Mouse (Mus musculus) limb, embryonic 13.5 days (tissue): ENCODE measurements around the gene Gm11541. TPM values are rescaled to one million over a fixed set of nuclear protein-coding genes. Genes with fewer than 3 reads are reported as not detected.
"Not testable (repeated sequence)": the region's sequence is repeated elsewhere in the genome, so short reads cannot be mapped to it uniquely, and the experiment has no call there.

ENCODE experiments used
- ATAC-seq: fragments of 200-750 bp; cut with Nextera tagmentation; 2 replicates; pipeline ENCODE4 v1.8.0; 2017; ENCODE audit warnings: low read depth, moderate number of reproducible peaks, moderate TSS enrichment; ENCODE audit not compliant: low FRiP score
- H3K27ac ChIP-seq: fragments of 300-500 bp; sonication (generic); 2 replicates; pipeline ENCODE4 v1.5.1; 2015; ENCODE audit warnings: inconsistent platforms, mild to moderate bottlenecking, moderate library complexity
- H3K27me3 ChIP-seq: fragments of 300-500 bp; sonication (generic); 2 replicates; pipeline ENCODE4 v1.6.1; 2015; ENCODE audit warnings: mild to moderate bottlenecking, inconsistent platforms
- H3K36me3 ChIP-seq: fragments of 300-500 bp; sonication (generic); 2 replicates; pipeline ENCODE4 v1.6.1; 2015; ENCODE audit warnings: inconsistent platforms, mild to moderate bottlenecking, moderate library complexity
- H3K4me1 ChIP-seq: fragments of 300-500 bp; sonication (generic); 2 replicates; pipeline ENCODE4 v1.6.1; 2015; ENCODE audit warnings: inconsistent platforms
- H3K4me2 ChIP-seq: fragments of 300-500 bp; sonication (generic); replicated peaks from 2 replicates; pipeline ENCODE4 v1.6.1; 2015; ENCODE audit warnings: inconsistent platforms, mild to moderate bottlenecking, moderate library complexity
- H3K4me3 ChIP-seq: fragments of 300-500 bp; sonication (generic); 2 replicates; pipeline ENCODE4 v1.5.1; 2015; ENCODE audit warnings: moderate library complexity, mild to moderate bottlenecking, inconsistent platforms
- H3K9ac ChIP-seq: fragments of 300-500 bp; sonication (generic); 2 replicates; pipeline ENCODE4 v1.6.1; 2015; ENCODE audit warnings: mild to moderate bottlenecking, inconsistent platforms
- H3K9me3 ChIP-seq: fragments of 300-500 bp; sonication (generic); 2 replicates; pipeline ENCODE4 v1.6.1; 2016; ENCODE audit warnings: inconsistent platforms
- WGBS: fragments of 180-500 bp; shearing (Covaris S2); methylation state at CpG from one replicate; pipeline ENCODE4 v1.1.7; 2015; 5-methylcytosine and 5-hydroxymethylcytosine counted together
- polyA plus RNA-seq: library from polyadenylated mRNA; unstranded; fragments of >200 nt; fragmentation: Nextera tagmentation; extraction: Ambion mirVana; gene quantifications from 2 replicates; pipeline ENCODE4 v1.2.1, GENCODE M21; 2015

The Gm11541 gene
- polyA plus RNA-seq, 1 experiment from 2014 or later: 0.11 TPM

- peaks cover 20% of the 10 kb centered on the region for H3K4me1 ChIP-seq
- no peaks in the 10 kb centered on the region for H3K36me3 ChIP-seq
- WGBS: 29% methylated on average over 11 of the region's 11 CpGs
- H3K4me2 ChIP-seq: peak overlapping the region; percentile 23
- H3K4me3 ChIP-seq: no peak overlapping the region
- no peaks in the 10 kb centered on the region for H3K27me3 ChIP-seq
- ATAC-seq: no peak
- no peaks in the 10 kb centered on the region for H3K9me3 ChIP-seq
- no peak overlapping the region for H3K9ac ChIP-seq
- H3K27ac ChIP-seq: no peak overlapping the region
Measured at GRCm38 (mm10) chr11:94717239-94717638, 12.9 kb upstream of the Gm11541 start.

DNA sequence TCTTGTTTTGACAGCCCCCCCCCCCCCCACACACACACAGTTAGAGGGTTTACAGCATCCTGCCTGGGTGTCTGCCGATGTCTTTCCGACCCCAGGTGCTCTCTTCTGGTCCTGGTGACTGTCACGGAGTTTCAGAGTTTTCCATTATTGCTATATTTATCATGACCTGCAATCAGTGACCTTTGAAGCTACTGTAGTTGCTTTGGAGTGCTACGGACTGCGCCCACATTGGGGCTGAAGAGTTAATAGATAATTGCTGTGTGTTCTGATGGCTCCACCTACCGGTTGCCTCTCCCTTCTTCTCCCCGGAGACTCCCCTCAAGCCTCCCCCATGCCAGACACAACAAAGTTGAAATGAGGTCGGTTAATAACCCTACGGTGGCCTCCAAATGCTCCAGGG lies 12.5 kb upstream of the Gm11541 start:
- H3K4me1 ChIP-seq: peaks cover 20% of the 10 kb centered on the region
- no peak for ATAC-seq
- H3K9me3 ChIP-seq: no peaks in the 10 kb centered on the region
- H3K9ac ChIP-seq: no peak overlapping the region
- no peak overlapping the region for H3K4me3 ChIP-seq
- H3K27ac ChIP-seq: no peak overlapping the region
- no peaks in the 10 kb centered on the region for H3K36me3 ChIP-seq
- 7% methylated on average over 9 of the region's 9 CpGs for WGBS
- H3K27me3 ChIP-seq: no peaks in the 10 kb centered on the region
- peak overlapping the region; percentile 23 for H3K4me2 ChIP-seq

DNA sequence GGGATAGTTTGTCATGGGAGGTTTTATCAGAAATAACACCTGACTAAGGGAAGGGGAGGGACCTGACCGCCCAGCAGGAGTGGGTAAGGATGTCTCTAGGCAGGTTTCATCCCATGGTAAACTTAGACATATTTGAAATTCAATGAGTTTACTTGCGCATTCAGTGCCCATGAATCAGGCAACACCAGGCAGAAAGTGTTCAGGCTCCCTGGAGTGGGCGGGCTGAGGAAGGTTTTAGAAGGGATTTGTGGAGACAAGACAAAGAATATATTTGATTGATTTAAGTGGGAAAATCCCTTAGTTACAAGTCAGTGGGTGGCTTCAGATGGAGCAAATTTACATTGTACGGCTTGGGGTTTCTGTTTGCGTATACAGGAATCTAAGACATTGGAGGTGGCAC lies 11.3 kb upstream of the Gm11541 start:
- Histone ChIP-seq H3K27me3 (no peaks in the 10 kb centered on the region), H3K4me2 (no peak overlapping the region), H3K9ac (no peak overlapping the region), H3K27ac (no peak overlapping the region), H3K4me1 (peaks cover 20% of the 10 kb centered on the region), H3K4me3 (no peak overlapping the region), H3K36me3 (no peaks in the 10 kb centered on the region), H3K9me3 (no peaks in the 10 kb centered on the region)
- ATAC-seq: no peak
- WGBS: 85% methylated on average over 5 of the region's 5 CpGs

DNA sequence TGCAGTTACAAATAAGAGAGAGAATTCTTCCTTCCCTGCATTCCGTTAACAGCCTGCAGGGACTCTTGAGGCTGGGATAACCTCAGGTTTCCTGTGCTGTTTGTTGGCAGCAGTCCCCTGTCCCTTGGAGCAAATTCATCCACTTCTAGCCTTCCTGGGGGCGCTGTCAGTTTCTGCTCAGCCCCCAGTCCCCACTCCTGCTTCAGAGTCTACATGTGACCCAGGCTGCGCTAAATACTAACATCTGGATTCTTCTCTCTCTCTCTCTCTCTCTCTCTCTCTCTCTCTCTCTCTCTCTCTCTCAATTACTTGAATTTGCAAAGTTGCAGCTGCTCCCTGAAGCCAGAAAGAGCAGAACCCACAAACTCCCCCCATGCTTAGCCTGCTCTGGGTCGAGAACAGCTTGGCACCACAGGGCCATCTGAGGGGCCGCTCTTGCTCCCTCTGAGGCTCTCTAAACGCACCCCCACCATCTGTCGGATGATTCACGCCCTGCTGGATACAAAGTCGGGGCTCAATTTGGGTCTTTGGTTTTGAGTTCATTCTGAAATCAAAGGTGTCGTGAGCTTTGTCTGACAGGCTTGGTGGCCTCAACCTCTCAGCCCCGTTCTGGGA lies 9.1 kb upstream of the Gm11541 start:
- ATAC-seq: peak; percentile 61; the same call in 1 of the 2 replicates
- H3K36me3 ChIP-seq: no peaks in the 10 kb centered on the region
- no peak overlapping the region for H3K4me3 ChIP-seq
- 0 out of 2 replicates have a peak overlapping the region, but pooled peaks have one; percentile 25 for H3K9ac ChIP-seq
- H3K4me1 ChIP-seq: peaks cover 20% of the 10 kb centered on the region
- H3K27ac ChIP-seq: peak overlapping the region; percentile 17; the same call in 1 of the 2 replicates
- no peaks in the 10 kb centered on the region for H3K9me3 ChIP-seq
- H3K27me3 ChIP-seq: no peaks in the 10 kb centered on the region
- H3K4me2 ChIP-seq: 0 out of 2 replicates have a peak overlapping the region, but pooled peaks have one; percentile 16
- WGBS: 28% methylated on average over 11 of the region's 11 CpGs

DNA sequence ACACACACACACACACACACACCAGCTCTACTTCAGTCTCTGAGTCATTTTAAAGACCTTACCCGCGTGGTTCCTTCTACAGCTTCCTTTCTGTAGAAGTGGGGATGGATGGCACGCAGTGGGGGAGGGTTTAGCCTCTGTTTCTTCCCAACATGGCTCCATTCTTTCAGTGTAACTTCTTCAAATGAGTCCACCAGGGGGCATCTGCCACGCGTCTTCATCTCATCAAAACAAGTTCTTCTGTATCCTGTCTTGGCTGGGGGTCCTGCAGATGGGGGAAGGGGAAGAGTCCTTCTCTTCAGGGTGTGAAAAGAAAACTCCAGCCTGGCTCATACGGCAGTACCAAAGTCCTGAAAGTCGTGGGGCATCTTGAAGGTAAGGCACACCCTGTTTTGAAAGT lies 279 bp downstream of the Gm11541 start:
- 52% methylated on average over 7 of the region's 7 CpGs for whole genome bisulfite sequencing
- ATAC-seq: no peak
- peaks cover 5% of the 10 kb centered on the region; the same call in 1 of the 2 replicates for H3K27me3 ChIP-seq

GRCm38 (mm10) chr11:94702216-94702610 lies 2.1 kb downstream of the Gm11541 start:
- ATAC-seq: no peak
- Histone ChIP-seq H3K4me2 (no peak overlapping the region), H3K4me3 (no peak overlapping the region), H3K4me1 (peaks cover 18% of the 10 kb centered on the region), H3K27me3 (peaks cover 5% of the 10 kb centered on the region; the same call in 1 of the 2 replicates), H3K9me3 (no peaks in the 10 kb centered on the region), H3K36me3 (no peaks in the 10 kb centered on the region), H3K9ac (no peak overlapping the region), H3K27ac (no peak overlapping the region)
- WGBS: 33% methylated on average over 3 of the region's 3 CpGs

More for the DNA sequence above, 279 bp downstream of the Gm11541 start:
- Histone ChIP-seq H3K4me2 (no peak overlapping the region), H3K9ac (no peak overlapping the region), H3K27ac (no peak overlapping the region), H3K36me3 (no peaks in the 10 kb centered on the region), H3K9me3 (no peaks in the 10 kb centered on the region), H3K4me3 (no peak overlapping the region), H3K4me1 (peaks cover 14% of the 10 kb centered on the region)

- H3K9me3 ChIP-seq: no peaks in the 10 kb centered on the region
- peaks cover 18% of the 10 kb centered on the region for H3K4me1 ChIP-seq
- H3K4me3 ChIP-seq: no peak overlapping the region
- H3K27ac ChIP-seq: no peak overlapping the region
- H3K36me3 ChIP-seq: no peaks in the 10 kb centered on the region
- H3K9ac ChIP-seq: peak overlapping the region; percentile 39; the same call in 1 of the 2 replicates
- ATAC-seq: no peak
- WGBS: 51% methylated on average over 27 of the region's 27 CpGs
- 0 out of 2 replicates have a peak overlapping the region, but pooled peaks have one; percentile 1 for H3K4me2 ChIP-seq
- H3K27me3 ChIP-seq: peaks cover 5% of the 10 kb centered on the region; the same call in 1 of the 2 replicates
Measured at GRCm38 (mm10) chr11:94701401-94702215, 2.7 kb downstream of the Gm11541 start.

DNA sequence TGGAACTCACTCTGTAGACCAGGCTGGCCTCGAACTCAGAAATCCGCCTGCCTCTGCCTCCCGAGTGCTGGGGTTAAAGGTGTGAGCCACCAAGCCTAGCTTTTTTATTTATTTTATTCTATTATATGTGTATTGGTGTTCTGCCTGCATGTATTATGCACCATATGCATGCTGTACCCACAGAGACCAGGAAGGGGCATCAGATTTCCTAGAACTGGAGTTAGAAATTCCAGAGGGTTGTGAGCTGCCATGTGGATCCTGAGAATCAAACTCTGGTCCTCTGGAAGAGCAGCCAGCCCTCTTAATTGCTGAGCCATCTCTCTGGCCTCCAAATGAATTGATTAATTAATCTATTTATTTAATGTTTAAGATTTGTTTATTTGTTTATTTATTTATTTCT lies 4.9 kb downstream of the Gm11541 start:
- H3K4me2 ChIP-seq: no peak overlapping the region
- H3K4me3 ChIP-seq: no peak overlapping the region
- ATAC-seq: no peak
- no peak overlapping the region for H3K27ac ChIP-seq
- no peaks in the 10 kb centered on the region for H3K36me3 ChIP-seq
- no peak overlapping the region for H3K9ac ChIP-seq
- peaks cover 18% of the 10 kb centered on the region for H3K4me1 ChIP-seq
- WGBS: 90% methylated on average over 3 of the region's 3 CpGs
- H3K27me3 ChIP-seq: peaks cover 5% of the 10 kb centered on the region; the same call in 1 of the 2 replicates
- no peaks in the 10 kb centered on the region for H3K9me3 ChIP-seq

GRCm38 (mm10) chr11:94697703-94698464 lies 6.4 kb downstream of the Gm11541 start:
- Histone ChIP-seq H3K4me2 (no peak overlapping the region), H3K4me1 (peaks cover 17% of the 10 kb centered on the region), H3K36me3 (no peaks in the 10 kb centered on the region), H3K27me3 (peaks cover 5% of the 10 kb centered on the region; the same call in 1 of the 2 replicates), H3K27ac (no peak overlapping the region), H3K9me3 (no peaks in the 10 kb centered on the region), H3K9ac (no peak overlapping the region), H3K4me3 (no peak overlapping the region)
- 50% methylated on average over 13 of the region's 13 CpGs for WGBS
- ATAC-seq: no peak

- no peaks in the 10 kb centered on the region for H3K36me3 ChIP-seq
- no peaks in the 10 kb centered on the region for H3K9me3 ChIP-seq
- peaks cover 5% of the 10 kb centered on the region; the same call in 1 of the 2 replicates for H3K27me3 ChIP-seq
- no peak for ATAC-seq
- no peak overlapping the region for H3K4me2 ChIP-seq
- H3K4me3 ChIP-seq: no peak overlapping the region
- H3K27ac ChIP-seq: no peak overlapping the region
- WGBS: 88% methylated on average over 2 of the region's 2 CpGs
- H3K9ac ChIP-seq: no peak overlapping the region
- peaks cover 14% of the 10 kb centered on the region for H3K4me1 ChIP-seq
Measured at GRCm38 (mm10) chr11:94697140-94697539, 7.2 kb downstream of the Gm11541 start.

DNA sequence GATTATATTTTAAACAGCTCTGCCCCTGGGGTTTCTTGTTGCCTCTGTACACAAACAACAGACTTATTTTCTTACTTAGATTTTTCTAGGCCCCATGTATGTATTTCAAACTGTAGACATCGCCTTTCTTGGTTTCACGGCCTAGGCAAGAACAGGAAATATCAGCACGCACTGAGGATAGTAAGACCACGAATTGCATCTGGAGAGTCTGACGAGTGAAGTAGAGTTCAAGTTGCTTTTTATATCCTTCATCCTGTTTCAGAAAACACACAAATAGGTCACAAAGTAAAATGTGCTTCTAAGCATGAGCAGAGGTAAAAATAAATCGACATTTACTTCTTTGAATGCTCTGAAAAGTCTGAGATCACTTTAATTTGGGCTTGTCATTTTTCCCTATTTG lies 8.8 kb downstream of the Gm11541 start:
- WGBS: 66% methylated on average over 6 of the region's 6 CpGs
- no peak overlapping the region for H3K4me3 ChIP-seq
- H3K9ac ChIP-seq: no peak overlapping the region
- no peaks in the 10 kb centered on the region for H3K27me3 ChIP-seq
- no peak for ATAC-seq
- H3K9me3 ChIP-seq: no peaks in the 10 kb centered on the region
- no peak overlapping the region for H3K4me2 ChIP-seq
- H3K4me1 ChIP-seq: 0 out of 2 replicates have a peak, but pooled peaks cover 4% of the 10 kb centered on the region
- no peak overlapping the region for H3K27ac ChIP-seq
- no peaks in the 10 kb centered on the region for H3K36me3 ChIP-seq

- not testable (repeated sequence) for H3K4me1 ChIP-seq, H3K4me3 ChIP-seq, H3K36me3 ChIP-seq, H3K27ac ChIP-seq, H3K9ac ChIP-seq, H3K4me2 ChIP-seq, H3K27me3 ChIP-seq, H3K9me3 ChIP-seq, ATAC-seq
Measured at GRCm38 (mm10) chr11:94692502-94692901, 11.8 kb downstream of the Gm11541 start.
